Mouse (Mus musculus) layer of hippocampus, postnatal 10 days (tissue): ENCODE results near the gene Jazf1. TPM values are rescaled to one million over a fixed set of nuclear protein-coding genes. Genes with fewer than 3 reads are reported as not detected.

ENCODE experiments used
- DNase-seq, 2 experiments: peaks; one replicate each; pipeline ENCODE4 v3.0.0; 2021; ENCODE audit warnings: low spot score in 2 of 2
- long read RNA-seq: library from polyadenylated mRNA; stranded (forward); transcript quantifications from one replicate; pipeline ENCODE4 v2.0.0, GENCODE M21; 2023
- total RNA-seq, 2 experiments: library from RNA; stranded (reverse); gene quantifications; 2 replicates each; pipeline ENCODE4 v1.2.3; 2021

Jazf1 gene
- 10 to 100 TPM; 69.5 to 82.2 TPM for total RNA-seq
- long read RNA-seq, transcript Jazf1-201 (5 exons, 2,203 nt): major isoform, 33 of 41 reads
- long read RNA-seq, partial matches to known transcripts: 1 of 41 reads
- long read RNA-seq, other reads (novel, unspliced or antisense): 7 of 41 reads

- peak; percentile 58 to 67 for DNase-seq
Measured at GRCm38 (mm10) chr6:53067989-53068874, at the start of gene Jazf1. Gene Jazf1 (minus strand): TSS chr6:53068631.

DNA sequence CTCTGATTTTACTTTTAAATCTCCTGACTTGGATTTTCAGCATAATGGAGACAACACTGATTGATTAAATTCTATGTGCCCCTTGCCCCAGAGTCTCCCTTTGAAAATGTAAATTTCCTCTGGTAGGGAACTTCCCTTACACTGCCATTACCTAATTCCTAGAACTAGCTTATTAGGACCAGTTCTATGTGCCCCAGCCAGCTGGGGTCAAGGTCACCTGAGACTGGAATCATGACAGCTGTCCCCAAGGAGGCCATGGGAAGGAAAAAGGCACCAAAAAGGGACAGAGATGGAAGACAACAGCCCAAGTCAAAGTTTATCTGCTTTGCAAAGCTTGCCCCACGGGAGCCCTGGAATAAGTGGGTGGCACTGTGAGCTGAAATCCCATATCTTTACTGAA lies 49.4 kb upstream of the Jazf1 start:
- DNase-seq: no peak

GRCm38 (mm10) chr6:53086879-53087278 lies 18.4 kb upstream of the Jazf1 start:
- DNase-seq: no peak

DNA sequence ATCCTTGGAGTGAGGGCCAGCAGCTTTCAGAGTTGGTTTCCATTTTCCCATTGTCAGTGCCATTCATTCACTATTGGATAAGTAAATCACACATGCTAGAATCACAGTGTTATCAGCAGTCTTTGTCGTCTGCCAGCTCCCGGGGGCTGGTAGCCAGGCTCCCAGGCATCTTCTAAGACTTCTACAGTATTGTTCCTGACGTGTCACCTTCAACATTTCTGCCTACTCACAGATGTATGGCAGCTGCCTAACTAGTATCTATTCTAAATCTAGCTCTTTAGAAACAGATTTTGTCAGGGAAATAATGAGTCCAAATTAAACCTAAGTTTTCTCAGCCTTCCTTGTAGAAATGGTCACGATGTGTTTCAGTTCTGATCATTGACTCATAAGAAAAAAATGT lies 12.8 kb upstream of the Jazf1 start:
- no peak for DNase-seq

DNA sequence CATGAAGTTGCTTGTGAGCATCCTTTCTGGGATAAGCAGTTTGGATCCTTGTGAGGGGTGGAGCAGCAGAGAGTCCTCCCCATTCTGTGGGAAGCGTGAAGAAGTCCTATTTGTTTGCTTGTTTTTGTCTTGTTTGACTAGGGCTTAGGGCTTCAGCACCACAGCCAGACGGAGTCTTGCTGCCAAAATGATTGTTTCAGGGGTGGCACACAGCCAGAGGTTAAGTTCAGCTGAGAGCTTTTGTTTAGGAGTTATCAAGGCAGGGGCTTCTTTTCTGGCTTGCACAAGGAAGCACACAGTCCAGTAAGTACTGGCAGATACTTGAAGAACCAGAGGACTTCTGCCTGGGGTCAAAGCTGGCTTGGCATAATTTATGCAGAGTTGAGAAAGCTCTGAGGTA lies 10.2 kb upstream of the Jazf1 start:
- DNase-seq: no peak

DNA sequence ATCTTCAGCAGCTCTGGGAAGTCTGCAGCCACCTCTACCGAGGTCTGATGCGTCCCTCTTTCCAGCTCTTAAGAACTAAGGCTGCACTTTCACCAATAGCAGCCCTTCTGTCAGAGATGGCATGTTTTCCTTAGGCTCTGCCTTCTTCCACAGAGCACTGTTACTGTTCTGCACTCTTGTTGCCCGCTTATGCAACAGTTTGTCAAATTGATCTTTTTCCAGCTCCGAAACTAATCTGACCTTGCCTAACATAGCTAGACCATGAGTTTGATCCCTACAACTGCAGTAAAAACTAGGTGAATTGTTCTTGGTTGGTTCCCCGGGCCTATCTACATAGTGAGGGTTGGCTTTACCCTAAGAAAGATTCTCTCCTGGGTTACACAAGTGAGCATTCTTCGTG lies 3.3 kb upstream of the Jazf1 start:
- no peak for DNase-seq

GRCm38 (mm10) chr6:53069976-53070575 lies 1.6 kb upstream of the Jazf1 start:
- DNase-seq: peak in 1 of 2 experiments; percentile 15

GRCm38 (mm10) chr6:53068875-53069178 lies 396 bp upstream of the Jazf1 start:
- DNase-seq: no peak

- DNase-seq: peak; percentile 19 to 41
Measured at GRCm38 (mm10) chr6:53067446-53067988, 914 bp downstream of the Jazf1 start.

GRCm38 (mm10) chr6:53066978-53067377 lies 1.5 kb downstream of the Jazf1 start:
- no peak for DNase-seq

GRCm38 (mm10) chr6:53064070-53064469 lies 4.4 kb downstream of the Jazf1 start:
- DNase-seq: no peak

- DNase-seq: no peak
Measured at GRCm38 (mm10) chr6:53054909-53055308, 13.5 kb downstream of the Jazf1 start.

- DNase-seq: no peak
Measured at GRCm38 (mm10) chr6:53045501-53045900, 22.9 kb downstream of the Jazf1 start.

DNA sequence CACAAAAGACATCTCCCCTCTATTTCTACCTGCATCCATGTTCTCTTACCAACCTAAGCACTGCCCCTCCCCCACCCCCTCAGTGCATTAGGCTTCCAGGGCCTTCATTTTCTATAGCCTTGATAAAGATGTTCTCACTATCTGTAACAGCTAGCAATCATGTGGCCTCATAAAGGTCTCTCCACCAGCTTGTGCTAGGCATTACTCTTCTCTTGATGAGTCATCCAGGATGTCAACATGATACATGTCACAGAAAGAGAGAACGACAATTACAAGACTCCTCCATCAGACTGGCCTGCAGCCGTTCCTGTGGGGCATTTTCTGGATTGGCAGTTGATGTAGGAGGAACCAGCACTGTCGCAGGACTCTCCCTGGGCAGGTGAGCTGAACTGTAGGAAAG lies 30.3 kb downstream of the Jazf1 start:
- no peak for DNase-seq

GRCm38 (mm10) chr6:53034362-53035011 lies 33.9 kb downstream of the Jazf1 start:
- DNase-seq: no peak

- DNase-seq: peak in 1 of 2 experiments; percentile 20
Measured at GRCm38 (mm10) chr6:53032730-53033484, 35.5 kb downstream of the Jazf1 start.

DNA sequence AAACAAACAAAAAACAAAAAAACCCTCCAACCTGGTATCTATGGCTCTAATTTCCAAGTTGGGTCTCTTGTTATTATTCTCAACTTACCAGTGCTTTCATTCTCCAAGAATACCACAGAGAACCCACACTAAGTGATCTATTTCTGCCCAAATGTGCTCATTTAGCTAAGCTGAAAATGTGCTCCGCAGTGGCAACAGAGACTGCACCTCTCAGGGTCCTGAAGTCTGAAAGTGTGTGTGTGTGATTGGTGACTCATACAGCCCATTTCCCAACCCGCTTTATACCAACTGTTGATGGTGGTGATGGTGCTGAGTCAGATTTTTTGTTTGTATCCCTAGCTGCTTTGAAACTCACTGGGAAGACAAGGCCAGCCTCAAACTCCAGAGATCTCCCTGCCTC lies 46.4 kb downstream of the Jazf1 start:
- DNase-seq: no peak

DNA sequence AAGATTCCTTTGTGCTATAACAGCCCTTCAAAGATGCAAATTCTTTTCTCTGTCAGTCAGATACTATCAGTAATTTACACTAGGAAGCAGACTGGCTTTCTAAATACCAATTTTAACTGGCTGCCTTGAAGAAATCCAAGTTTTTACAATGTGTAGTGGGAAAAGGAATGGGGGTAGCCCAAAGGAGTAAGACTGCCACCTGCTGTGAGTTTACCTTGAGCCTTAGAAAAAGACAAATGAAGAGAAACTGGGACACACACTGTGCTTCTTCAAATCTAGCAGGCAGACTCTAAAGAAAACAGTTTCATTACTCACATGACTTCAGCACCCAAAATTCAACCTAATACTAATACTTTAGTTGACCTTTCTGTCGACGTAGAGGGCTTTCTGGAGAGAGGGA lies 47.4 kb downstream of the Jazf1 start:
- no peak for DNase-seq

DNA sequence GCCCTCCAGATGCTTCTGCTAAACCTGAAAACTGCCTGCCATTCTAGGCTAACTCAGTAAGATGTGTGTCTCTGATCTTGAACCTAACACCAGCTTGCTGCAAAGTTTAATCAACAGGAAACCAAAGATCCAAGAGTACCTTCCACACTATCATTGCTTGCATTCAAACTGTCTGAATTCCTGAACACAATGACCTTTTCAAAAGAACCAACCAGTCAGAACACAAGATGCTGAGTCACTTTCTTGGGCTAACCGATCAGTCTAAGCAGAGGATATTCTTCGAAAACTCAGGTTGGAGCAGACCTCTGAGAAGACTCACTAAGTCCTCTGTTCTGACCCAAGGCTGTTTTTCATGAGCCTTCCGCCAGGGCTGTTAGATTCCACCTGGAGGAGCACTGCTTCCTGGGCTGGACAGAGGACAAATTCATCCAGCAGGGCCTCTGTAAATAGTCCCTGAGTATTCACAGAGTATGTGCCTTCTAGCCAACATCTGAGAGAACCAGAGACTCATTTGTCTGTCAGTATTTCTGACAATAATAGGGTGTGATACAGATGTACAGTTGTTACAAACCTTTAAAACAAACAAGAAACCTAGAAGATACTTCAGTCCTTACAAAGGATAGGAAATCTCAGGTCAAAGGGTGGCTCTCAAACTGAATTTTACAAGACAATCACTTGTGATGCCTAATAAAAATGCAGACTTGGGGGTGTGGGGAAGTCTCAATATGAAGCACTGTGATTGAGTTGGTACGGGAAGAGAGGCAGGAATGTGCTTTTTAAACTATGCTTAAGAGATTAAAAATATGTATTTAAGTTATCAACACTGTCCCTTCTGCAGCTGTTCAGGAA lies 50.9 kb downstream of the Jazf1 start:
- no peak for DNase-seq
